Mouse (Mus musculus): ENCODE data around the gene Unc45b. TPM values are rescaled to one million over a fixed set of nuclear protein-coding genes. Genes with fewer than 3 reads are reported as not detected.
"Not testable (repeated sequence)": the region's sequence is repeated elsewhere in the genome, so short reads cannot be mapped to it uniquely, and the experiment has no call there.

Unc45b gene
- polyA plus RNA-seq, 1 experiment from 2014 or later, result 8.2 TPM

GRCm38 (mm10) chr11:82983193-82983592, 72.8 kb downstream of the Unc45b start:
- Histone ChIP-seq H3K9me3 (no peaks in the 10 kb centered on the region), H3K4me3 (no peak overlapping the region), H3K4me1 (no peaks in the 10 kb centered on the region), H3K27ac (no peak overlapping the region), H3K9ac (no peak overlapping the region), H3K27me3 (no peaks in the 10 kb centered on the region), H3K4me2 (replicated peaks) (no peak overlapping the region), H3K36me3 (peaks cover 20% of the 10 kb centered on the region)
- WGBS, result 82% methylated on average over 17 of the region's 17 CpGs
- ATAC-seq (ENCODE audit: insufficient number of reproducible peaks, insufficient read depth, low FRiP score, low TSS enrichment), result no peak

DNA sequence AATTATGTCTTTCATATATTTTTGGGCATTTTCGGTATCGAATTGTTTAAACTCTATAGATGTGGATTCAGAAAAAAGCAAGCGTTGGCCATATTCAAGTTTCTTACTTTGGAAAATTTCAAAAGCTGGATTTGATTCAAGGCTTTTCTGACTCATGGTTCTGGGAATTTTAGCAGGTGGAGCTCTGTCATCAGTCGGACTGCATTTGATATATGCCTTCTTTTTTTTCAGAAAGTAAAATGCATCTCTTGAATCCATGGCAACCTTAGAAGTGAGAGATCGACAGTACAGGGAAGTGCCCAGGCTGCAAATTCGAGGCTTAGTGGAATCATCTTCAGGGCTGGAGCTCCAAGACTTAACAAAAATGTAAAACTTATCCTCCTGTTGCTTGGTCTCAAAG, 77.3 kb downstream of the Unc45b start:
- 0 out of 2 replicates have a peak, but pooled peaks cover 5% of the 10 kb centered on the region for H3K4me1 ChIP-seq
- H3K9me3 ChIP-seq, result no peaks in the 10 kb centered on the region
- H3K4me3 ChIP-seq, result no peak overlapping the region
- H3K4me2 ChIP-seq (replicated peaks), result no peak overlapping the region
- 89% methylated on average over 6 of the region's 6 CpGs for WGBS
- H3K36me3 ChIP-seq, result 0 out of 2 replicates have a peak, but pooled peaks cover 9% of the 10 kb centered on the region
- no peaks in the 10 kb centered on the region for H3K27me3 ChIP-seq
- ATAC-seq (ENCODE audit: insufficient number of reproducible peaks, insufficient read depth, low FRiP score, low TSS enrichment), result no peak
- H3K9ac ChIP-seq, result no peak overlapping the region
- H3K27ac ChIP-seq, result no peak overlapping the region

DNA sequence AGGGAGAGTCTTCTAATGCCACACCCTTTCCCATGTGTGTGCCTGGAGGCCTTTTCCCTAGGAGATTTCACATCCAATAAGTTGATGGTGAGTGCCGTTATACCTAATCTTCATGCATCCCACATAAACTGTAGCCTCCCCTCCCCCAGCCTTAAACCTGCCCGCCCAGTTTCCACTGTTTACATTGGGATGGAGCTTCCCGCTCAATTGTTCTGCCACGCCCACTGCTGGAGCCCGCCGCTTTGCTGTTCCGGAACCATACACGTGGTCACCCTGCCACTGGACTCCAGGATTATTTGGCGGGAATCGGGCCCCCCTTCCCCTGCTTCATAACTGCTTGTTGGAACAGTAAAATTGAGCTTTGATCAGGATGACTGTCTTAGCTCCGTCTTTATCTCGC, 79.0 kb downstream of the Unc45b start:
- Histone ChIP-seq H3K4me2 (replicated peaks) (peak overlapping the region; percentile 79), H3K9ac (no peak overlapping the region), H3K4me3 (0 out of 2 replicates have a peak overlapping the region, but pooled peaks have one; percentile 9), H3K36me3 (0 out of 2 replicates have a peak, but pooled peaks cover 9% of the 10 kb centered on the region), H3K4me1 (0 out of 2 replicates have a peak, but pooled peaks cover 5% of the 10 kb centered on the region), H3K9me3 (no peaks in the 10 kb centered on the region), H3K27me3 (no peaks in the 10 kb centered on the region), H3K27ac (no peak overlapping the region)
- WGBS, result 27% methylated on average over 12 of the region's 12 CpGs
- no peak for ATAC-seq (ENCODE audit: insufficient number of reproducible peaks, insufficient read depth, low FRiP score, low TSS enrichment)

GRCm38 (mm10) chr11:82990612-82991385, 80.4 kb downstream of the Unc45b start:
- 18% methylated on average over 19 of the region's 19 CpGs for WGBS
- H3K27ac ChIP-seq, H3K36me3 ChIP-seq, H3K9me3 ChIP-seq, H3K4me1 ChIP-seq, H3K27me3 ChIP-seq: not testable (repeated sequence)
- peak; percentile 64; the same call in 1 of the 2 replicates for ATAC-seq (ENCODE audit: insufficient number of reproducible peaks, insufficient read depth, low FRiP score, low TSS enrichment)
- H3K4me3 ChIP-seq, result peak overlapping the region; percentile 38
- peak overlapping the region; percentile 79 for H3K4me2 ChIP-seq (replicated peaks)
- peak overlapping the region; percentile 45; the same call in 1 of the 2 replicates for H3K9ac ChIP-seq

DNA sequence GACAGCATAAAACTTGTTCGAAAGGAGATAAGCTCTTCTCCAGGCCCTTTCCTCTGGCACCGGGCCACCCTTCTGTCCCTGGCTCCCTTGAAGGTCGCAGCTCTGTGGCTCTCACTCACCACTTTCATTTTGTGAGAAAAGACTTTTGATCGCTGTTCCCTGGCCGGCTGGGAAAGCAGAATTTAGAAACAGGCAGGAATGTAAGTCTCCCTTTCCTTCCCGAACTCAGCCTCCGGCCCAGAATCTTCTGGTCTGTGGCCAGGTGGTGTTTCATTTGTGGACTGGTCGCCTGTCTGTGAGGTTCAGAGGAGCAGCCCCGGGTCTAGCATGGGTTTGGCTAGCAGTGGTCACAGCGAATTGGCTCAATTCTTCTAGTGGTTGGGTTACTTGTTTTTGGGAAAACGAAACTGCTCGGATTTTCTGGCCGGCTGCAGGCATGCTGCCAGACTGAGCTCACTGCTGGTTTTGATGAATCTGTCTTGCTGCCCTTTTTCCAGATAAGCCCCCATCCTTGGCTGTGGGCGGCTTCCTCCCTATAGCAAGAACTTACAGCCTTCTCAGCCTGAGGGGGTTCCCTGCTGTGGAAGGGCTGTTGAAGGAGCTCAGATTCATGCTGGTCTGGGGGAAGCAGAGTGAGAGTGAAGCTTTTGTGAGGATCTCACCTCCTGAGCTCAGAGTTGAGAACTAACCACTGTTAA, 81.3 kb downstream of the Unc45b start, which contains the start of gene Slfn9:
Slfn9 (minus strand) TSS at position 362 of the 698 bp plus-strand sequence.
- Histone ChIP-seq H3K4me3 (peak within 1 kb of the TSS; percentile 38), H3K27ac (0 out of 2 replicates have a peak within 1 kb of the TSS, but pooled peaks have one; percentile 46), H3K9me3 (no peaks in the 10 kb centered on the region), H3K27me3 (no peaks in the 10 kb centered on the region), H3K9ac (peak within 1 kb of the TSS; percentile 45), H3K4me2 (replicated peaks) (peak within 1 kb of the TSS; percentile 79), H3K4me1 (0 out of 2 replicates have a peak, but pooled peaks cover 5% of the 10 kb centered on the region), H3K36me3 (0 out of 2 replicates have a peak, but pooled peaks cover 3% of the 10 kb centered on the region)
- WGBS, result 7% methylated on average over 14 of the region's 14 CpGs
- ATAC-seq (ENCODE audit: insufficient number of reproducible peaks, insufficient read depth, low FRiP score, low TSS enrichment), result no peak

Small RNA genes lying within 50 kb of the gene (microRNA-seq; reads per million reads assigned to microRNA genes)
- gene Mir7679, result not detected

Other genes starting within 250 kb of the Unc45b start
- gene Cct6b, start 146.2 kb upstream of the Unc45b start, polyA plus RNA-seq (2016; fragmentation: Nextera tagmentation; extraction: Ambion mirVana), result 0.41 and 0.45 TPM in 2 replicates
- gene Zfp830, start 146.2 kb upstream of the Unc45b start, polyA plus RNA-seq (2016; fragmentation: Nextera tagmentation; extraction: Ambion mirVana), result 38.9 and 43.1 TPM in 2 replicates
- 45.6 and 46.8 TPM in 2 replicates for gene Lig3, start 129.4 kb upstream of the Unc45b start, polyA plus RNA-seq (2016; fragmentation: Nextera tagmentation; extraction: Ambion mirVana)
- gene Rffl, start 39.3 kb upstream of the Unc45b start, polyA plus RNA-seq (2016; fragmentation: Nextera tagmentation; extraction: Ambion mirVana), result 12.7 and 12.8 TPM in 2 replicates
- 11.0 and 11.3 TPM in 2 replicates for gene Rad51d, start 19.9 kb upstream of the Unc45b start, polyA plus RNA-seq (2016; fragmentation: Nextera tagmentation; extraction: Ambion mirVana)
- gene Fndc8, start 18.4 kb upstream of the Unc45b start, polyA plus RNA-seq (2016; fragmentation: Nextera tagmentation; extraction: Ambion mirVana), result 0.19 and 0.31 TPM in 2 replicates
- gene Nle1, start 2.1 kb upstream of the Unc45b start, polyA plus RNA-seq (2016; fragmentation: Nextera tagmentation; extraction: Ambion mirVana), result 39.0 and 42.5 TPM in 2 replicates
- 1.2 and 1.3 TPM in 2 replicates for gene Slfn5, start 40.8 kb downstream of the Unc45b start, polyA plus RNA-seq (2016; fragmentation: Nextera tagmentation; extraction: Ambion mirVana)
- 18.1 and 19.2 TPM in 2 replicates for gene Slfn9, start 81.3 kb downstream of the Unc45b start, polyA plus RNA-seq (2016; fragmentation: Nextera tagmentation; extraction: Ambion mirVana)
- gene Slfn8, start 110.3 kb downstream of the Unc45b start, polyA plus RNA-seq (2016; fragmentation: Nextera tagmentation; extraction: Ambion mirVana), result 0.20 and 0.64 TPM in 2 replicates
- 1.6 and 1.7 TPM in 2 replicates for gene Slfn2, start 154.6 kb downstream of the Unc45b start, polyA plus RNA-seq (2016; fragmentation: Nextera tagmentation; extraction: Ambion mirVana)
- 0.12 TPM in 1 of 2 replicates, not detected in the other for gene Slfn1, start 206.3 kb downstream of the Unc45b start, polyA plus RNA-seq (2016; fragmentation: Nextera tagmentation; extraction: Ambion mirVana)